Mouse (Mus musculus): ENCODE results near the gene Sox11.

Sox11 gene

GRCm38 (mm10) chr12:27341871-27342690 is at the start of gene Sox11:
Gene Sox11 (minus strand): TSS chr12:27342574.
- no peak for DNase-seq (ENCODE audit: low spot score in 2 of 2)

DNA sequence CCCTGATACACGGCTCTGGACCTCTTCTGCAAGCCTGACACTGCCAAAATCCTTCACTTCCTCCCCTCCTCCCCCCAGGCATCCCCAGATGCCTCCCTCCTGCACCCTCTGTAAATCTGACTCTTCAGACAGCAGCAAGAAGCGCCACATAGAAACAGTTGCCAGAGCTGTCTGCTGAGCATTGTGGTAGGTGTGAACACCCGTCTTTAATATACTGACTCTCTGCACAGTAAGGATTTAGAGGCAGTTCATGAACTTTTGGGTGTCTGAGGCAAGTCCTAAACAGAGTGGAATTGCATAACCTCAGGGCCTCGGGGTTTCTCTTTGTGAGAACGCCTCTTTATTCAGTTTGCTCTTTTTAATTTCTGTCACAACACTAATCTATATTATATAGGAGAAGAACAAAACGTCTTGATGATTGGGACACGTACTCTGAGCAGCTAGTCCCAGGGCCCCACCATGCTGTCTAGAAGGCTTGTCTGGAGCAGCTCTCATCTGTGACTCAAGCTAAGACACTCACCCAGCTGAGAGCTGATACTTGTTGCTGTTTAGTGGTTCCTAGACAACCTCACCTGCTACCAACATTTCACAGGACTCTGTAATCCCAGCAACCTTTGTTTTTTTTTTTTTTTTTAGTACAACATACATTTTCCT is 49.4 kb upstream of the Sox11 start:
- DNase-seq (ENCODE audit: low spot score in 2 of 2), result no peak

DNA sequence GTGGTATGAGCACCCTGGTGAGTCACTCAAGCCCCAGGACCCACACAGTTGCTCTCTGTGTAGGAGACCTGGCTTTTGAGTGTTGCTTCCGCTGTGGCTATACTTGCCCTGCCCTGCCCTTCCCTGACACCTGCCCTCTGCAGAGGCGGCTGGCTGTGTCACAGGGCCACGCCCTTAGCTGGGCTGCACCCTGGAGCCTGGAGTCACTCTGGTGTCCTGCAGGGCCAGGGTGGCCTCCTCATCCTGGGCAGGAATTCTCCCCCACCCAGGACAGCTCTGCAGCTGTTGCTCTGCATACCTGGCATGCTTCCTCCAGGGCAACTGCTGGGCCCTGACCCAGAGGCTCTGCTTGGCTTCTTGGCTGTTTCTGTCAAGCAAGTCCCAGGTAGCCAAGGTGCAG is 48.1 kb upstream of the Sox11 start:
- no peak for DNase-seq (ENCODE audit: low spot score in 2 of 2)

DNA sequence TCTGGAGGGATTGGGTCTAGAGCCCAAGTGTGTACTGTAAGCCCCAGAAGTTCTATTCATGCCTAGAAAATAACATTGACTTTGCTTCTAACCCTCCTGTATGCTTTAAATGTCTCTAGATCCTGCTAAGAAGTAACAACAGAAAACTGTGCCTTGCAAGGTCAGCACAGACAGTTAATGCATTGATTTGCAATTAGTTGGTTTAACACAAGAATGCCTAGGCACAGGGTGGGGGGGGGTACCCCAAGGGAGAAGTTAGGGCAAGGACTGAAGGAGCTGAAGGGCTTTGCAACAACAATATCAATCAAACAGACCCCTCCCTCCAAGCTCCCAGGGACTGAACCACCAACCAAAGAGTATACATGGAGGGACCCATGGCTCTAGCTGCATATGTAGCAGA is 47.1 kb upstream of the Sox11 start:
- DNase-seq (ENCODE audit: low spot score in 2 of 2), result no peak

- DNase-seq (ENCODE audit: low spot score in 2 of 2), result no peak
Measured at GRCm38 (mm10) chr12:27372505-27372904, 30.1 kb upstream of the Sox11 start.

GRCm38 (mm10) chr12:27370756-27371155 is 28.4 kb upstream of the Sox11 start:
- DNase-seq (ENCODE audit: low spot score in 2 of 2), result no peak

DNA sequence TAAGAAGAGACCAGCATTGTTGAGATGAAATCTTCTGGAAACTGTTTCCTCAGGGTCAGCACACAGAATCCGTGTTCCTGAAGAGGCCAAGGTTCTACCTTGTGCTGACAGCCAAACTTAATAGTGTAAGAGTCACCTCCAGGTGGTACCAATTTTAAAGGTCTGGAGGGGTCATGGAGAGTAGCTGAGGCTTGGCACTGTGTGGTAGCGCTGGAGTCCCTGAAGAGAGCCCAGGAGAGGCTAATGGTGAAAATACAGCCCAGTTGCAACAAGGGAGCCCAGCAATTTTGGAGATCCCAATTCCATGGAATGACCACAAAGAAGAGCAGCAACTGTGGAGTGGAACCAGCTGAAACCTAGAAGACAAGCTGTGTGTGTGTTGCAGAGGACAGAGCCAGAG is 25.1 kb upstream of the Sox11 start:
- no peak for DNase-seq (ENCODE audit: low spot score in 2 of 2)

GRCm38 (mm10) chr12:27363840-27364640 is 21.7 kb upstream of the Sox11 start:
- DNase-seq (ENCODE audit: low spot score in 2 of 2), result no peak

GRCm38 (mm10) chr12:27357076-27357637 is 14.8 kb upstream of the Sox11 start:
- no peak for DNase-seq (ENCODE audit: low spot score in 2 of 2)

DNA sequence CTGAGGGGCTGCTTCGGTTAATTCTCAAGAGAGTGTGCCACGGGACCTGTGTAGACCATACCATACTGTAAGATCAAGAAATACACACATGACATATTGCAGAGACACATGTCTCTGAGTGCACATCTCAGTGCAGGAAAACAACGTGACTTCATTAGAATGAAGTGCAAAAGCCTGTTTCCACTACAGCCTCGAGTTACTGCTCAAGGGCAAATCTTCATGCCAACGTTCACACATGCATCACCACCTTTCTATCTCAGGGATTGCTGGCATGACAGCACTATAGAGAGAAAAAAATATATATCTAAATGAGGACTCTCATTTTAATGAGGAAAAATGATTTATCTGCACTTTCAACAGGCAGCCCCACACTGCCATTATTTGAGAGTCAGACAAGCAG is 14.2 kb upstream of the Sox11 start:
- DNase-seq (ENCODE audit: low spot score in 2 of 2), result no peak

DNA sequence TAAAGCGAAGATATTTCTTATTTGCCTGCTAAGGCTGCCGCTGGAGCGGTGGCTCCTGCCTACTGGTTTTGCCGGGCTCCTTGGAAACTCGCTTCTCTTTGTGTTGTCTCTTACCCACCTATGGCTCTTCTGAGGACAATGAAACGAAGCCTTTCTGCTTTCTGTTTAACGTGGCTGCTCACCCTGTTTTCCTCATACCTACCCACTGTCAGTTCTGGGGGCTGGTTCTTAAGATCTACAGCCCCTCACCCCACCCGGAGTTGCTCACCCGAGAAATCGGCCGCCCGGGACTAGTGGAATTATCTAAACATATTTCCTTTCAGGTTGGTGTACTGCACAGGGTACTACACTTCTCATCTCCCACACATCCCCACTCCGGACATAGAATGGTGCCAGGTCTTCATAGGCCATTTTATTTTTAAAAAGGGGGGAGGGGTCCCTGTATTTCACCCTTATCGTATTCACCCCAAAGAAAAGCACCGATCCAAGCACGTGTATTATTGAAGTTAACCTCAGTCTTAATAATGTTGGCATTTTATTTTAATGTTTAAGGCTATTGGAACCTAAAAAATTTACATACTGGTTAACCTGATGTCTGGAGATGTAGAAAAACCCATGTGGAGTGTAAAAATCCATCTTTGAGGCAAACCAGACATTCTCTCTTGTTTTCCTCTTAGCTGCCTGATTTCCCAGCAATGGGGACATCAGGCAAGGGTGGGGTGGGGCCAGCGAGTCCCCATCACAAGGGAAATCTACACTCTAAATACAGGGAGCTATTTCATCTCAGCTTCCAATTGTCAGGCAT is 1.4 kb upstream of the Sox11 start:
- DNase-seq (ENCODE audit: low spot score in 2 of 2), result no peak

DNA sequence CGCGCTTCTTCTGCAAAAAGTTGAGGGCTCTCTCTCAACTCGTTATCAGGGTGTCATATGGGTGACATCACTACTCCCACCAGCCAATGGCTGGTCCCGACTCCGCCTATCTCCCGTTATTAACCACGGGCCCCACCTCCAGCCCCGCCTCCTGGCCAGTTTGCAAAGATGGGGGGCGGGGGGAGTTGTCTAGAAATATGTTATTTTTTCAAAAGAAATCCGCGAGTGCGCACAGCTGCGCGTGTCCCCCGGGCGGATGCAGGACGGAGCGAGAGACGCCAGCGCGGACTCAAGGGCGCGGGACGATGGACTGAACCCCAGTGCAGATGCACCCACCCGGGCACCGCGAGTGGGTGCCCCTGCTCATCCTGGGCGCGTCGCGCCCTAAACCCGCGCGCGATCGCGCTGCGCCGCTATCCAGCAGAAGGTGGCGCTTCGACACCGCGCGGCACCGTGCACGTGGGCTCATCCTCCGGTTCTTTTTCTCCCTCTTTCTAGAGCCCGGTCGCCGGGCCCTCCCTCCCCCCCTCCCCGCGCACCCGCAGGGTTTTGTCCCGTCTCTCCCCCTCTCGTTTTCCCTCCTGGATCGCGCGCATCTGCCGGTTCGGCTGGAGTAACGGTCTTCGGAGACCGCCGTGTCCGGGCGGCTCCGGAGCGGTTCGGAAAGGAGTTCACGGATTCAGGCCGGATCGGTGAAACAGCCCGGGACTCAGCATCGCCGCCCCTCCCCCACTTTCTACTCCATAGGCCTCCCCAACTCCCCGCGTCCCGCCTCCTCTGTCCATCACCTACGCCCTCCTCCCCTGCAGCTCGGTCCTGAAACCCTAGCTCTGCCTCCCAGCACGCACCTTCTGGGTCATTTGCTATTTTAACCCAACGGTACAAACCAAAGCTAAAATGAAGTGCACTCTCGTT is 574 bp upstream of the Sox11 start:
- no peak for DNase-seq (ENCODE audit: low spot score in 2 of 2)

GRCm38 (mm10) chr12:27341130-27341870 is 1.1 kb downstream of the Sox11 start:
- no peak for DNase-seq (ENCODE audit: low spot score in 2 of 2)

DNA sequence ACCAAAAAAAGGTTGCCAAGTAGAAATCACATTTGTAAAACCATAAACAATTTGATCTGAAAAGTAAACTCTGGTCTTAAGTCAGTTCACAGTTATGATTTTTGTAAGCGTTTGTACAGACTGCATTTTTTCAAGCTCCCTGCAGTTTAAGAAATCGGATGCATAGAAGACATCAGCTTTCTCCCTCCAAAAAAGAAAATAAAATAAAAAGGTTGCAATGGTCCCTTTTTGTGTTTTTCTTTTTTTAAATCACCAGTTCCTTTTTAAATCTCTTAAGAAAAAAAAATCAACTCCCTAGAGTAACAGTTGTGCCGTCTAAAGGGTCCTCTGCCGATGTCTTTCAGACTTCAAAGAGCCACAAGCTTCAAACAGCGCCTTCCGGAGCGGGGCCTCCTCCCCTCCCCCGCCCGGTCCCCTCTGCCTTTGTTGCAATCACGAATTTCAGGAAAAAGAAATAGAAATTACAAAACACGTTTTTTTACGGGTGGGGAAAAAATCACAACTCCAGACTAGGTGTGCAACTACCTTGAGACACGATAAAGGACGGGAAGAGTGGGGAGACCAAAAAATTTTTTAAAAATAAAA is 1.8 kb downstream of the Sox11 start:
- DNase-seq (ENCODE audit: low spot score in 2 of 2), result no peak

- DNase-seq (ENCODE audit: low spot score in 2 of 2), result no peak
Measured at GRCm38 (mm10) chr12:27339171-27339751, 3.1 kb downstream of the Sox11 start.

- no peak for DNase-seq (ENCODE audit: low spot score in 2 of 2)
Measured at GRCm38 (mm10) chr12:27338721-27339170, 3.6 kb downstream of the Sox11 start.

DNA sequence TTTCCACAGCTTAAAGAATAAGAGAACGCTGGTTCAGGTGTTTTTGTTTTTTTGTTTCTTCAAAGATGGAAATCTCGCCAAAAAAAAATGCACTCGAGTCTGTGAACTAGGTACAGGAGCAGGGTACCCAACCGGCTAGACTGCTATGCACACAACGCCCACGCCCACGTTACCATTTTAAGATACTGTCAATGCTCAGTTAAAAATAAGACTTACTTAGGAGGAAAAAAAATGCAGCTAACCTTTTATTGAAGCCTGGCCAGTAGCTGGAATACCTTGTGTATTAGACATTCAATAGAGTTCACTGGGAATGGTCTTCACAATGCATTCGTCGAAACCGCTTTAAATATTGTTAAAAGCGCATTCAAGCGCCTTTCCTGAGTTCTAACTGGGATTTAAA is 4.3 kb downstream of the Sox11 start:
- DNase-seq (ENCODE audit: low spot score in 2 of 2), result no peak

GRCm38 (mm10) chr12:27337482-27337881 is 4.9 kb downstream of the Sox11 start:
- no peak for DNase-seq (ENCODE audit: low spot score in 2 of 2)

DNA sequence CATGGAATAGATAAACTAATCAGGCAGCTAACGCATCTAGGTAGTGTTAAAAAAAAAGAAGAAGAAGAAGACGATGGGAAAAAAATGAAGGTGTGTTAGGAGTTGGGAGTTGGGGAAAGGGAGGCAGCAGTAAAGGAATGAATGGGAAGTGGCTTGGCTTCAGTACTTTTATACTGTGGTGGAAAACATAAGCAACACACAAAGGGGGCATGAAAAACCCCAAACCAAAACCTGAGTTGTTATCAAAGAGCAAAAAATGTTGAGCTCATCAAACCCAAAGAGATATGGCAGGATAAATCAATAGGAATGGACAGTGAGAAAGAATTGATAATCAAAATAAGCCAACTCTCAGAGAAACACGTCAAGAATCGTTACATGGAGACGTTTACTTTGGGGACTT is 5.6 kb downstream of the Sox11 start:
- DNase-seq (ENCODE audit: low spot score in 2 of 2), result no peak

All from natural killer cell, adult 2 months (primary cell).